Mouse (Mus musculus) mesoderm, embryonic 11.5 days (tissue): ENCODE data around the gene Polr3c.
"Not testable (repeated sequence)": the region's sequence is repeated elsewhere in the genome, so short reads cannot be mapped to it uniquely, and the experiment has no call there.

Source experiments
- DNase-seq: peaks from one replicate; pipeline ENCODE4 v3.0.0-alpha.2; 2012; ENCODE audit warnings: low read depth, low spot score

The Polr3c gene

GRCm38 (mm10) chr3:96708684-96709064, 18.8 kb downstream of the Polr3c start:
- no peak for DNase-seq

GRCm38 (mm10) chr3:96707903-96708683, 19.3 kb downstream of the Polr3c start, which contains the start of gene Nudt17:
Nudt17 (minus strand) TSS chr3:96708562.
- DNase-seq = peak; percentile 84

- no peak for DNase-seq
Measured at GRCm38 (mm10) chr3:96706984-96707383, 20.4 kb downstream of the Polr3c start.

GRCm38 (mm10) chr3:96706217-96706616, 21.2 kb downstream of the Polr3c start:
- DNase-seq = no peak

- DNase-seq = no peak
Measured at GRCm38 (mm10) chr3:96704778-96705177, 22.6 kb downstream of the Polr3c start.

GRCm38 (mm10) chr3:96701003-96701402, 26.4 kb downstream of the Polr3c start:
- DNase-seq = no peak

- DNase-seq = peak; percentile 56
Measured at GRCm38 (mm10) chr3:96700376-96700775, 27.1 kb downstream of the Polr3c start.

- DNase-seq = no peak
Measured at GRCm38 (mm10) chr3:96698993-96699690, 28.3 kb downstream of the Polr3c start.

GRCm38 (mm10) chr3:96696766-96697732, 30.4 kb downstream of the Polr3c start:
- peak; percentile 92 for DNase-seq

GRCm38 (mm10) chr3:96696198-96696765, 31.1 kb downstream of the Polr3c start, which contains the start of gene Pias3:
Pias3 (plus strand) TSS chr3:96696384.
- peak; percentile 84 for DNase-seq

- no peak for DNase-seq
Measured at GRCm38 (mm10) chr3:96693579-96693978, 33.8 kb downstream of the Polr3c start.

GRCm38 (mm10) chr3:96692506-96692905, 34.9 kb downstream of the Polr3c start:
- no peak for DNase-seq

GRCm38 (mm10) chr3:96690298-96690697, 37.1 kb downstream of the Polr3c start:
- no peak for DNase-seq

GRCm38 (mm10) chr3:96688854-96689253, 38.6 kb downstream of the Polr3c start:
- DNase-seq = no peak

GRCm38 (mm10) chr3:96686057-96686456, 41.4 kb downstream of the Polr3c start:
- DNase-seq = not testable (repeated sequence)

GRCm38 (mm10) chr3:96684822-96685156, 42.6 kb downstream of the Polr3c start:
- no peak for DNase-seq

- DNase-seq = no peak
Measured at GRCm38 (mm10) chr3:96684151-96684821, 43.1 kb downstream of the Polr3c start.

GRCm38 (mm10) chr3:96683496-96683895, 43.9 kb downstream of the Polr3c start:
- no peak for DNase-seq

GRCm38 (mm10) chr3:96680269-96680956, 47.0 kb downstream of the Polr3c start:
- DNase-seq = no peak

- no peak for DNase-seq
Measured at GRCm38 (mm10) chr3:96679159-96679674, 48.2 kb downstream of the Polr3c start.
